ENCODE assay signal across 14 mouse cellular contexts in the genomic region with DNA sequence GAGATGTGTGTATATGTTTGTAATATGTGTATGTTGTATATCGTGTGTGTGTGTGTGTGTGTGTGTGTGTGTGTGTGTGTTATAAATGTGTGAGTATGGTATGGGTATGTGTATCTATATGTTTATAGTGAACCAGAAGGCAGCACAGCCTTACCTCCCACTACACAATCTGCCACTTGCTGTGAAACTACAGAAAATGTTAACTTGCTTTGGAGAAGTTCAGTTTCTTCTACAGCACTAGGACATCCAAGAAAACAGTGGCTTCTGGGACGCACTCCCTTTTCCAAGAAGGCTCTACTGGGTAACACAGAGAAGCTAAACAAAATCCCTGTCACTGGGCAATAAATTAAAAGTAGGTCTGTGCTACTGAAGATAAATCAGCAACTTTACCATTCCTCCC.
"Had no signal": no experiment of that assay in that cellular context is flagged by ENCODE, and none has a peak within 500 bp of the region (broad histone marks: within the 10 kb centered on the region; RNA-seq: fewer than 3 reads in every experiment).

No protein-coding gene starts in this region.

- DNase-seq: lung, adult 18-20 months; lung, embryonic 14.5 days; lung, postnatal 10 days; lung, postnatal 4 days; midbrain, embryonic 14.5 days; retina, postnatal 1 day; right cerebral cortex, adult 18-20 months; right cerebral cortex, postnatal 14 days; right cerebral cortex, postnatal 4 days; spleen, adult 18-20 months; thymus, adult 18-20 months; thymus, postnatal 14 days; thymus, postnatal 36 days had no signal

- ATAC-seq: midbrain, embryonic 16.5 days had no signal
